Mouse (Mus musculus) stomach, postnatal 0 days (tissue): ENCODE results near the gene Foxn1.

ENCODE experiments used
- CTCF ChIP-seq: IDR thresholded peaks from 2 replicates; pipeline ENCODE4 v1.5.1; 2016; ENCODE audit warnings: antibody characterized with exemption, low read depth, mild to moderate bottlenecking, moderate library complexity
- EP300 ChIP-seq: optimal IDR thresholded peaks from 2 replicates; pipeline ENCODE3; 2016; ENCODE audit warnings: antibody characterized with exemption

- TF ChIP-seq EP300 (no peak), CTCF (no peak)
Measured at GRCm38 (mm10) chr11:78363309-78364007, 22.9 kb downstream of the Foxn1 start.
